Mouse (Mus musculus) CH12.LX (cell line): ENCODE data around the gene Oas1d.

ENCODE experiments used
- CTCF ChIP-seq, 2 experiments: IDR thresholded peaks in 1 of 2; conservative IDR thresholded peaks in 1 of 2; 2 replicates each; pipeline ENCODE4 v1.5.1; 2011 to 2012; ENCODE audit warnings: low read depth in 2 of 2, low read length in 2 of 2, improper control_type of control experiment in 1 of 2, inconsistent platforms in 1 of 2, mild to moderate bottlenecking in 1 of 2, moderate library complexity in 1 of 2
- E2F4 ChIP-seq: IDR thresholded peaks from 2 replicates; pipeline ENCODE4 v1.6.1; 2011; ENCODE audit warnings: low read depth, low read length, improper control_type of control experiment; ENCODE audit not compliant: insufficient replicate concordance
- ELF1 ChIP-seq: IDR thresholded peaks from 2 replicates; pipeline ENCODE4 v1.6.1; 2014; ENCODE audit warnings: low read depth, mild to moderate bottlenecking, inconsistent platforms, low read length, improper control_type of control experiment
- EP300 ChIP-seq: IDR thresholded peaks from 2 replicates; pipeline ENCODE4 v1.6.1; 2011; ENCODE audit warnings: low read length, improper control_type of control experiment
- GABPA ChIP-seq: IDR thresholded peaks from 2 replicates; pipeline ENCODE4 v1.6.1; 2012; ENCODE audit warnings: low read depth, low read length, improper control_type of control experiment, inconsistent platforms; ENCODE audit not compliant: insufficient replicate concordance
- NELFE ChIP-seq: IDR thresholded peaks from 2 replicates; pipeline ENCODE4 v1.6.1; 2011; ENCODE audit warnings: low read depth, low read length, improper control_type of control experiment
- RAD21 ChIP-seq: IDR thresholded peaks from 2 replicates; pipeline ENCODE4 v1.6.1; 2011; ENCODE audit warnings: low read depth, mild to moderate bottlenecking, low read length, improper control_type of control experiment, moderate library complexity
- RCOR1 ChIP-seq: conservative IDR thresholded peaks from 2 replicates; pipeline ENCODE4 v1.6.1; 2012; ENCODE audit warnings: low read depth, mild to moderate bottlenecking, inconsistent platforms, low read length, improper control_type of control experiment

- TF ChIP-seq E2F4 (no peak), NELFE (no peak), GABPA (no peak), RAD21 (no peak), CTCF (conservative IDR thresholded peaks at IDR 0.05 in 1 of 2, IDR thresholded peaks at IDR 0.05 in 1 of 2; ENCODE audit: low read depth in 2 of 2, low read length in 2 of 2) (no peak), EP300 (no peak), ELF1 (no peak), RCOR1 (no peak)
Observed at GRCm38 (mm10) chr5:120952242-120952770, 38.0 kb downstream of the Oas1d start.
